9 mouse cellular contexts compared by ENCODE assay signal in the genomic region with DNA sequence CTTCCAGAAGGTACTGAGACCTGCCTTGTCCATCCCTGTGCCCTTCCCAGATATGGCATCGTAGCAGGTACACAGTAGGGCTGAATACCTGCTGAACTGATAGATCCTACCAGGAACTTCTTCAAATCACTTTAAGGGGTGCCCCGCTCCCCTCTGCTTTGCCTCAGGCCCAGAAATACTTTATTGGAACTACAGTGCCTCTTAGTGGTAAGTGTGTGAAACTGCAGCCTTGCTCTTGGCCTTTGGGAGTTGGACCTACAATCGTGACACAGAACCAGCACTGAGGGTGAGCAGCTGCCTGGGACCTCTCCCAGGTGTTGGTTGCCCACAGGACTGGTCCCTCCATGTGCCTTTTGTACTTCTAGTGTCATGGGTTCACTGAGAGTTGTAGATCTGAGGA. TPM values are rescaled to one million over a fixed set of nuclear protein-coding genes. Genes with fewer than 3 reads are reported as not detected.
DNase-seq lines count a peak whose midpoint lies in the region; ATAC-seq and TF ChIP-seq lines count a peak whose summit lies in the region.
"Had no signal": no experiment of that assay in that cellular context is flagged by ENCODE, and none has a peak within 500 bp of the region (broad histone marks: within the 10 kb centered on the region; RNA-seq: fewer than 3 reads in every experiment).

No protein-coding gene starts in this region.

- TF ChIP-seq EP300 in ES-Bruce4 (IDR thresholded peaks at IDR 0.05; ENCODE audit: insufficient read depth, low read depth, low read length), result no peak

- no peak overlapping the region for H3K9ac ChIP-seq in kidney, embryonic 15.5 days
- H3K9ac ChIP-seq in ES-Bruce4 (ENCODE audit: low read depth, poor library complexity, severe bottlenecking), result no peak overlapping the region
- H3K9ac ChIP-seq in intestine, postnatal 0 days (ENCODE audit: low read depth, low read length), result no peak overlapping the region
- H3K9ac ChIP-seq: lung, embryonic 15.5 days had no signal

- peak; percentile 75 for TF ChIP-seq CTCF in kidney, adult 2 months (conservative IDR thresholded peaks at IDR 0.05; ENCODE audit: insufficient read depth, insufficient read length, low read depth, low read length)
- TF ChIP-seq CTCF in ES-Bruce4 (IDR thresholded peaks at IDR 0.05; ENCODE audit: low read depth, low read length), result peak; percentile 42
- peak; percentile 82 for TF ChIP-seq CTCF in intestine, postnatal 0 days (IDR thresholded peaks at IDR 0.05; ENCODE audit: low read depth)

- no peak overlapping the region for H3K4me2 ChIP-seq in kidney, embryonic 15.5 days
- H3K4me2 ChIP-seq in intestine, postnatal 0 days (replicated peaks; ENCODE audit: low read depth), result no peak overlapping the region
- H3K4me2 ChIP-seq: lung, embryonic 15.5 days had no signal

- no peak overlapping the region for H3K4me3 ChIP-seq in kidney, adult 2 months (ENCODE audit: insufficient read depth, low read depth, low read length)
- H3K4me3 ChIP-seq in kidney, embryonic 15.5 days (replicated peaks), result no peak overlapping the region
- no peak overlapping the region for H3K4me3 ChIP-seq in ES-Bruce4 (ENCODE audit: low read depth, low read length)
- no peak overlapping the region for H3K4me3 ChIP-seq in intestine, postnatal 0 days (ENCODE audit: low read depth, low read length)
- H3K4me3 ChIP-seq: lung, embryonic 15.5 days had no signal

- no peak overlapping the region for H3K27ac ChIP-seq in kidney, adult 2 months (ENCODE audit: insufficient read depth, low read depth, low read length)
- no peak overlapping the region for H3K27ac ChIP-seq in kidney, embryonic 15.5 days
- no peak overlapping the region for H3K27ac ChIP-seq in ES-Bruce4 (ENCODE audit: insufficient read depth, low read length)
- H3K27ac ChIP-seq in intestine, postnatal 0 days (ENCODE audit: low read depth, low read length), result no peak overlapping the region
- H3K27ac ChIP-seq: lung, embryonic 15.5 days had no signal

- no peak for TF ChIP-seq POLR2A in kidney, adult 2 months (IDR thresholded peaks at IDR 0.05; ENCODE audit: low read depth, low read length)
- no peak for TF ChIP-seq POLR2A in ES-Bruce4 (IDR thresholded peaks at IDR 0.05; ENCODE audit: insufficient read depth, low read length)

- 39% methylated on average over 3 of the region's 3 CpGs for WGBS in kidney, adult 2 months
- 43% methylated on average over 3 of the region's 3 CpGs for WGBS in kidney, embryonic 15.5 days
- WGBS in intestine, postnatal 0 days, result 43% methylated on average over 3 of the region's 3 CpGs

- no peak for ATAC-seq in kidney, embryonic 15.5 days (replicated peaks; ENCODE audit: low FRiP score)
- no peak for ATAC-seq in intestine, postnatal 0 days

- H3K27me3 ChIP-seq in kidney, adult 2 months (replicated peaks; ENCODE audit: control insufficient read depth, insufficient read depth, low read length), result no peaks in the 10 kb centered on the region
- peaks cover 81% of the 10 kb centered on the region for H3K27me3 ChIP-seq in kidney, embryonic 15.5 days
- H3K27me3 ChIP-seq in ES-Bruce4 (ENCODE audit: control insufficient read depth, insufficient read depth, low read length, poor library complexity, severe bottlenecking), result no peaks in the 10 kb centered on the region
- no peaks in the 10 kb centered on the region for H3K27me3 ChIP-seq in intestine, postnatal 0 days (replicated peaks; ENCODE audit: control insufficient read depth, insufficient read depth, low read length)

- H3K4me1 ChIP-seq in kidney, adult 2 months (ENCODE audit: control insufficient read depth, insufficient read depth, low read length), result no peaks in the 10 kb centered on the region
- H3K4me1 ChIP-seq in kidney, embryonic 15.5 days, result peaks cover 10% of the 10 kb centered on the region; the same call in 1 of the 2 replicates
- no peaks in the 10 kb centered on the region for H3K4me1 ChIP-seq in ES-Bruce4 (ENCODE audit: control insufficient read depth, insufficient read depth, low read length)
- no peaks in the 10 kb centered on the region for H3K4me1 ChIP-seq in intestine, postnatal 0 days (replicated peaks; ENCODE audit: control insufficient read depth, insufficient read depth, low read length)

- DNase-seq in adrenal gland, postnatal 10 days, result peak; percentile 49
- no peak for DNase-seq in adrenal gland, adult 8-10 months
- peak; percentile 22 for DNase-seq in kidney, adult 2 months
- peak; percentile 12 for DNase-seq in thymus, postnatal 14 days
- no peak for DNase-seq in urinary bladder, postnatal 10 days (ENCODE audit: low spot score)

- no peaks in the 10 kb centered on the region for H3K36me3 ChIP-seq in kidney, adult 2 months (ENCODE audit: control insufficient read depth, insufficient read depth, low read length)
- H3K36me3 ChIP-seq in kidney, embryonic 15.5 days, result no peaks in the 10 kb centered on the region
- H3K36me3 ChIP-seq in ES-Bruce4 (ENCODE audit: control insufficient read depth, insufficient read depth, low read length, poor library complexity, severe bottlenecking), result no peaks in the 10 kb centered on the region
- H3K36me3 ChIP-seq in intestine, postnatal 0 days (ENCODE audit: control insufficient read depth, insufficient read depth), result no peaks in the 10 kb centered on the region
- H3K36me3 ChIP-seq: lung, embryonic 15.5 days had no signal

- H3K9me3 ChIP-seq in kidney, embryonic 15.5 days (replicated peaks), result no peaks in the 10 kb centered on the region
- no peaks in the 10 kb centered on the region for H3K9me3 ChIP-seq in ES-Bruce4 (replicated peaks; ENCODE audit: control insufficient read depth, insufficient read depth, low read length, poor library complexity, severe bottlenecking)
- no peaks in the 10 kb centered on the region for H3K9me3 ChIP-seq in intestine, postnatal 0 days (ENCODE audit: control insufficient read depth)
- H3K9me3 ChIP-seq: lung, embryonic 15.5 days had no signal

RNA-seq across cellular contexts. Expression of a gene that starts 16.8 kb away (rescaled TPM):
- total RNA-seq in adrenal gland, postnatal 10 days (2021), result under 1 TPM; 0.48 to 0.51 TPM
- under 1 TPM; 0.26 to 0.43 (median 0.35) TPM for total RNA-seq in adrenal gland, adult 8-10 months (2022)
- polyA plus RNA-seq in kidney, adult 2 months (2012; rRNA removed), result 0.13 and 0.14 TPM in 2 replicates
- 0.22 and 0.23 TPM in 2 replicates for polyA plus RNA-seq in kidney, embryonic 15.5 days (2015; fragmentation: Nextera tagmentation; extraction: Ambion mirVana)
- polyA plus RNA-seq in ES-Bruce4 (2011; ENCODE audit: insufficient read depth, insufficient read length, low read depth, missing spikeins), result 0.12 TPM in 1 of 2 replicates, not detected in the other
- not detected in 2 replicates for polyA plus RNA-seq in intestine, postnatal 0 days (2015; fragmentation: Nextera tagmentation; extraction: Ambion mirVana)

Comparison
In these comparisons a context has a peak if more than half of its experiments do, and no peak if none do; other contexts are left out.
1. DNase-seq: peak in adrenal gland, postnatal 10 days (single experiment), kidney, adult 2 months (single experiment) and thymus, postnatal 14 days (single experiment); none in adrenal gland, adult 8-10 months (single experiment) and urinary bladder, postnatal 10 days (single experiment).
2. Peak in every context shown above with its lines, with median percentiles within 50 percentile points of each other: CTCF ChIP-seq.